ENCODE assay signal across 16 mouse cellular contexts in genomic region chr10:95616821-95617220, GRCm38 (mm10). TPM values are rescaled to one million over a fixed set of nuclear protein-coding genes. Genes with fewer than 3 reads are reported as not detected.
DNase-seq lines count a peak whose midpoint lies in the region; ATAC-seq lines count a peak whose summit lies in the region.
"Had no signal": no experiment of that assay in that cellular context is flagged by ENCODE, and none has a peak within 500 bp of the region (broad histone marks: within the 10 kb centered on the region; RNA-seq: fewer than 3 reads in every experiment).

No protein-coding gene starts in this region.

- no peak overlapping the region for H3K27ac ChIP-seq in heart, embryonic 12.5 days (ENCODE audit: poor library complexity, severe bottlenecking)
- H3K27ac ChIP-seq: heart, embryonic 15.5 days; liver, embryonic 13.5 days had no signal

- no peak overlapping the region for H3K9ac ChIP-seq in heart, embryonic 12.5 days
- H3K9ac ChIP-seq: heart, embryonic 15.5 days; liver, embryonic 13.5 days had no signal

- no peaks in the 10 kb centered on the region for H3K9me3 ChIP-seq in heart, embryonic 12.5 days (replicated peaks)
- H3K9me3 ChIP-seq: heart, embryonic 15.5 days; liver, embryonic 13.5 days had no signal

- H3K4me3 ChIP-seq in heart, embryonic 12.5 days: no peak overlapping the region
- H3K4me3 ChIP-seq: heart, embryonic 15.5 days; liver, embryonic 13.5 days had no signal

- peak; percentile 54 to 62 for DNase-seq in heart, adult 18-20 months
- DNase-seq in lung, postnatal 36 days: peak; percentile 13
- no peak for DNase-seq in lung, postnatal 4 days
- DNase-seq in heart, postnatal 4 days: peak; percentile 26
- peak; percentile 31 for DNase-seq in splenic B cell, adult 2 months (ENCODE audit: low read depth, low spot score)
- no peak for DNase-seq in urinary bladder, adult 18-20 months (ENCODE audit: low spot score in 2 of 2)
- DNase-seq in gastrocnemius, postnatal 14 days: no peak
- DNase-seq: liver, embryonic 13.5 days; lung, postnatal 14 days had no signal

- 79% methylated on average over 5 of the region's 5 CpGs for WGBS in heart, embryonic 12.5 days

- no peak for ATAC-seq in heart, embryonic 12.5 days (ENCODE audit: insufficient number of reproducible peaks, low FRiP score)
- ATAC-seq: intestine, embryonic 16.5 days; midbrain, embryonic 16.5 days had no signal

- H3K4me1 ChIP-seq in heart, embryonic 12.5 days (replicated peaks): 0 out of 2 replicates have a peak, but pooled peaks cover 4% of the 10 kb centered on the region
- H3K4me1 ChIP-seq: liver, embryonic 13.5 days had no signal

- H3K36me3 ChIP-seq in heart, embryonic 12.5 days: no peaks in the 10 kb centered on the region
- H3K36me3 ChIP-seq in splenic B cell, adult 2 months (ENCODE audit: control insufficient read depth, insufficient read depth, low read length, poor library complexity, severe bottlenecking): no peaks in the 10 kb centered on the region
- H3K36me3 ChIP-seq: heart, embryonic 15.5 days; liver, embryonic 13.5 days had no signal

- intact Hi-C loops in gastrocnemius, postnatal 14 days (cut with DNase I; ENCODE audit: low total_unique reads): no loop called here

- no peaks in the 10 kb centered on the region for H3K27me3 ChIP-seq in heart, embryonic 12.5 days (replicated peaks)
- no peaks in the 10 kb centered on the region for H3K27me3 ChIP-seq in splenic B cell, adult 2 months (ENCODE audit: control insufficient read depth, insufficient read depth, low read length, poor library complexity, severe bottlenecking)
- H3K27me3 ChIP-seq: heart, embryonic 15.5 days had no signal

- no peak overlapping the region for H3K4me2 ChIP-seq in heart, embryonic 12.5 days
- H3K4me2 ChIP-seq: heart, embryonic 15.5 days; liver, embryonic 13.5 days had no signal

RNA-seq across cellular contexts. Expression of gene Nudt4, which starts 52.9 kb away (rescaled TPM):
- total RNA-seq in heart, adult 18-20 months (2021): 100 to 1,000 TPM; 308 to 356 TPM
- polyA plus RNA-seq in heart, embryonic 12.5 days (2016; fragmentation: Nextera tagmentation; extraction: Ambion mirVana): 152 and 155 TPM in 2 replicates
- 100 to 1,000 TPM; 201 to 218 TPM for total RNA-seq in heart, postnatal 4 days (2021)
- total RNA-seq in gastrocnemius, postnatal 14 days (2021): 100 to 1,000 TPM; 173 to 192 TPM

RNA-seq across cellular contexts. Expression of gene Anapc15-ps, which starts 56.4 kb away (rescaled TPM):
- total RNA-seq in heart, adult 18-20 months (2021): not detected
- not detected in 2 replicates for polyA plus RNA-seq in heart, embryonic 12.5 days (2016; fragmentation: Nextera tagmentation; extraction: Ambion mirVana)
- total RNA-seq in heart, postnatal 4 days (2021): not detected
- not detected for total RNA-seq in gastrocnemius, postnatal 14 days (2021)
- total RNA-seq: left cerebral cortex, postnatal 10 days had no signal
- polyA plus RNA-seq: heart, embryonic 15.5 days; intestine, embryonic 16.5 days; liver, embryonic 13.5 days; midbrain, embryonic 16.5 days; neural tube, embryonic 14.5 days; stomach, embryonic 14.5 days had no signal

Comparison
In these comparisons a context has a peak if more than half of its experiments do, and no peak if none do; other contexts are left out.
1. DNase-seq: peak in heart, adult 18-20 months (2 of 2), lung, postnatal 36 days (single experiment), heart, postnatal 4 days (single experiment) and splenic B cell, adult 2 months (single experiment); none in lung, postnatal 4 days (0 of 2), urinary bladder, adult 18-20 months (0 of 2) and gastrocnemius, postnatal 14 days (single experiment).